Mouse (Mus musculus) lung, postnatal 0 days (tissue): ENCODE results near the gene Rgs7.

Source experiments
- CTCF ChIP-seq: IDR thresholded peaks from 2 replicates; pipeline ENCODE4 v1.5.1; 2016; ENCODE audit warnings: antibody characterized with exemption, mild to moderate bottlenecking
- EP300 ChIP-seq: IDR thresholded peaks from 2 replicates; pipeline ENCODE4 v1.6.1; 2016; ENCODE audit warnings: antibody characterized with exemption, mild to moderate bottlenecking, control low read depth

- TF ChIP-seq CTCF (peak; percentile 59), EP300 (no peak)
Measured at GRCm38 (mm10) chr1:175041167-175041817, 451.0 kb downstream of the Rgs7 start.
